ENCODE assay signal across 14 mouse cellular contexts in the genomic region with DNA sequence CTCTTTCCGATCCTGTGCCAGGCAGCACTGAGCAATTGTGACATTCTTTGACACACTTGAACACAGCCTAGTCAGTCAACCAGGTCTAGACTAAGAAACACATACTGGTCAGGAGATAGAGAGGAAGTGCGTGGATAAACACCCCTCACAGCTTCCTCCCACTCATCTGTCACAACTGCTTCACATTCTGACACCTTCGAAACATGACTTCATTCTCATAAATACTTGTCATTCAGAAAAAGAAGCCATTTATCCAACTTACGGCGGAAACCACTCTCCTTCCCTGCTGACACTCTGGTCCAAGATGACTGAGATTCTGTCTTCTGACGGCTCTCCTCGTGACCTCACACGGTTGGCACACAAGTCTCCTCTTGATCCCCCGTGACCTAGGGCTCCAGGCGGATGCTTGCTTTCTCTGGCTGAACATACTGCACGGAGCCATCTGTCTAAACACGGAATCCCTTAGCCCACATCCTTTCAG.
A peak's percentile ranks its signal among the peaks of the same experiment; 100 is the strongest.
DNase-seq lines count a peak whose midpoint lies in the region; ATAC-seq and TF ChIP-seq lines count a peak whose summit lies in the region.
"Had no signal": no experiment of that assay in that cellular context is flagged by ENCODE, and none has a peak within 500 bp of the region (broad histone marks: within the 10 kb centered on the region; RNA-seq: fewer than 3 reads in every experiment).

No protein-coding gene starts in this region.

- H3K27me3 ChIP-seq in liver, postnatal 0 days (ENCODE audit: insufficient read depth, low read length): no peaks in the 10 kb centered on the region
- H3K27me3 ChIP-seq: limb, embryonic 13.5 days had no signal

- no peaks in the 10 kb centered on the region; the same call in 1 of the 2 replicates for H3K4me1 ChIP-seq in liver, postnatal 0 days (ENCODE audit: insufficient read depth)

- H3K9me3 ChIP-seq in liver, postnatal 0 days (ENCODE audit: low read length): 0 out of 2 replicates have a peak, but pooled peaks cover 2% of the 10 kb centered on the region

- TF ChIP-seq EP300 in liver, postnatal 0 days (IDR thresholded peaks at IDR 0.05; ENCODE audit: low read depth): no peak

- H3K36me3 ChIP-seq in liver, postnatal 0 days (replicated peaks; ENCODE audit: insufficient read depth, low read length): no peaks in the 10 kb centered on the region
- H3K36me3 ChIP-seq: limb, embryonic 13.5 days had no signal

- H3K9ac ChIP-seq in liver, postnatal 0 days (replicated peaks): no peak overlapping the region
- H3K9ac ChIP-seq: limb, embryonic 13.5 days had no signal

- TF ChIP-seq CTCF in liver, postnatal 0 days (IDR thresholded peaks at IDR 0.05; ENCODE audit: low read depth): no peak

- peak; percentile 24 for DNase-seq in adrenal gland, postnatal 14 days
- no peak for DNase-seq in adrenal gland, postnatal 25 days
- peak; percentile 86 for DNase-seq in T-cell, adult 2 months (ENCODE audit: low spot score)
- DNase-seq in induced T-regulatory cell, adult 2 months (ENCODE audit: low read depth): peak; percentile 80
- peak; percentile 70 to 71 for DNase-seq in natural killer cell, adult 2 months (ENCODE audit: low spot score in 2 of 2)
- DNase-seq in liver, postnatal 0 days: no peak
- no peak for DNase-seq in gastrocnemius, postnatal 25 days
- no peak for DNase-seq in urinary bladder, postnatal 14 days (ENCODE audit: low spot score)
- DNase-seq: adrenal gland, adult 2 months; cerebellum, adult 9-11 months; right cerebral cortex, postnatal 4 days had no signal

- H3K27ac ChIP-seq in liver, postnatal 0 days (ENCODE audit: low read depth): no peak overlapping the region
- H3K27ac ChIP-seq: limb, embryonic 13.5 days; stomach, postnatal 0 days had no signal

- ATAC-seq in liver, postnatal 0 days: no peak

- WGBS in liver, postnatal 0 days (ENCODE audit: insufficient replicate concordance): 68% methylated on average over 12 of the region's 12 CpGs

- no peak overlapping the region for H3K4me2 ChIP-seq in liver, postnatal 0 days (ENCODE audit: low read depth, low read length)
- H3K4me2 ChIP-seq: limb, embryonic 13.5 days had no signal

- no peak overlapping the region for H3K4me3 ChIP-seq in liver, postnatal 0 days (ENCODE audit: low read depth, low read length)
- H3K4me3 ChIP-seq: erythroblast, embryonic 14.5 days; limb, embryonic 13.5 days had no signal

Comparison
In these comparisons a context has a peak if more than half of its experiments do, and no peak if none do; other contexts are left out.
1. DNase-seq: peak in adrenal gland, postnatal 14 days (single experiment), T-cell, adult 2 months (single experiment), induced T-regulatory cell, adult 2 months (single experiment) and natural killer cell, adult 2 months (2 of 2); none in adrenal gland, postnatal 25 days (single experiment), liver, postnatal 0 days (single experiment), gastrocnemius, postnatal 25 days (single experiment) and urinary bladder, postnatal 14 days (single experiment).